9 mouse cellular contexts compared by ENCODE assay signal in genomic region chr14:99058959-99059586, GRCm38 (mm10). TPM values are rescaled to one million over a fixed set of nuclear protein-coding genes. Genes with fewer than 3 reads are reported as not detected.
DNase-seq lines count a peak whose midpoint lies in the region; ATAC-seq and TF ChIP-seq lines count a peak whose summit lies in the region.
"Had no signal": no experiment of that assay in that cellular context is flagged by ENCODE, and none has a peak within 500 bp of the region (broad histone marks: within the 10 kb centered on the region; RNA-seq: fewer than 3 reads in every experiment).

No protein-coding gene starts in this region.

- no peak for TF ChIP-seq POLR2A in lung, adult 2 months (IDR thresholded peaks at IDR 0.05; ENCODE audit: borderline replicate concordance, extremely low read depth, low read depth, low read length)

- peaks cover 68% of the 10 kb centered on the region for H3K36me3 ChIP-seq in heart, embryonic 14.5 days (ENCODE audit: control insufficient read depth, insufficient read depth, low read length)
- peaks cover 51% of the 10 kb centered on the region for H3K36me3 ChIP-seq in lung, embryonic 15.5 days
- peaks cover 33% of the 10 kb centered on the region for H3K36me3 ChIP-seq in liver, embryonic 14.5 days (replicated peaks; ENCODE audit: control insufficient read depth, insufficient read depth, low read depth)
- peaks cover 36% of the 10 kb centered on the region for H3K36me3 ChIP-seq in hindbrain, embryonic 12.5 days

- no peak overlapping the region for H3K4me2 ChIP-seq in heart, embryonic 14.5 days (ENCODE audit: low read length)
- H3K4me2 ChIP-seq in lung, embryonic 15.5 days, result no peak overlapping the region
- H3K4me2 ChIP-seq in liver, embryonic 14.5 days (ENCODE audit: low read depth), result no peak overlapping the region
- no peak overlapping the region for H3K4me2 ChIP-seq in hindbrain, embryonic 12.5 days (replicated peaks)

- no peak overlapping the region for H3K27ac ChIP-seq in heart, embryonic 14.5 days (replicated peaks in 1 of 2; ENCODE audit: control insufficient read depth in 1 of 2, insufficient read depth in 1 of 2, low read depth in 2 of 2, low read length in 2 of 2)
- no peak overlapping the region for H3K27ac ChIP-seq in lung, embryonic 15.5 days
- H3K27ac ChIP-seq in liver, embryonic 14.5 days, result no peak overlapping the region
- no peak overlapping the region for H3K27ac ChIP-seq in hindbrain, embryonic 12.5 days

- TF ChIP-seq CTCF in lung, adult 2 months (IDR thresholded peaks at IDR 0.05; ENCODE audit: insufficient read depth, low read length), result no peak
- no peak for TF ChIP-seq CTCF in liver, embryonic 14.5 days (IDR thresholded peaks at IDR 0.05; ENCODE audit: low read depth)

- peak; percentile 31; the same call in 1 of the 2 replicates for ATAC-seq in heart, embryonic 14.5 days (ENCODE audit: insufficient number of reproducible peaks, insufficient read depth, low FRiP score, low read depth)
- peak; percentile 65 for ATAC-seq in lung, embryonic 15.5 days (ENCODE audit: borderline replicate concordance, extremely low read depth, low FRiP score, low TSS enrichment)
- peak; percentile 33 for ATAC-seq in liver, embryonic 14.5 days (ENCODE audit: insufficient read depth)
- ATAC-seq in hindbrain, embryonic 12.5 days (ENCODE audit: low FRiP score), result no peak

- DNase-seq in heart, adult 11 months, result no peak
- no peak for DNase-seq in lung, adult 2 months
- DNase-seq in cerebellum, adult 18-20 months, result peak; percentile 41 to 54
- DNase-seq in liver, embryonic 14.5 days (ENCODE audit: low read depth in 3 of 3, low spot score in 3 of 3), result no peak
- no peak for DNase-seq in layer of hippocampus, adult 11-12 months (ENCODE audit: low spot score)
- DNase-seq: thymus, adult 2 months had no signal

- WGBS in heart, embryonic 14.5 days, result 85% methylated on average over 7 of the region's 7 CpGs
- WGBS in lung, embryonic 15.5 days, result 85% methylated on average over 7 of the region's 7 CpGs
- 59% methylated on average over 7 of the region's 7 CpGs for WGBS in lung, adult 2 months
- WGBS in liver, embryonic 14.5 days (ENCODE audit: insufficient replicate concordance), result 80% methylated on average over 7 of the region's 7 CpGs
- 92% methylated on average over 7 of the region's 7 CpGs for WGBS in hindbrain, embryonic 12.5 days

- TF ChIP-seq EP300 in liver, embryonic 14.5 days (IDR thresholded peaks at IDR 0.05; ENCODE audit: low read depth), result no peak

- H3K4me1 ChIP-seq in heart, embryonic 14.5 days (ENCODE audit: control insufficient read depth in 2 of 2, insufficient read depth in 2 of 2, low read length in 2 of 2), result no peaks in the 10 kb centered on the region
- no peaks in the 10 kb centered on the region for H3K4me1 ChIP-seq in lung, embryonic 15.5 days
- no peaks in the 10 kb centered on the region for H3K4me1 ChIP-seq in lung, adult 2 months (ENCODE audit: control insufficient read depth, insufficient read depth, low read length)
- H3K4me1 ChIP-seq in liver, embryonic 14.5 days (replicated peaks; ENCODE audit: control insufficient read depth in 2 of 2, insufficient read depth in 2 of 2, low read length in 1 of 2), result no peaks in the 10 kb centered on the region
- H3K4me1 ChIP-seq in hindbrain, embryonic 12.5 days, result no peaks in the 10 kb centered on the region

- no peak overlapping the region for H3K9ac ChIP-seq in heart, embryonic 14.5 days (ENCODE audit: low read length)
- no peak overlapping the region for H3K9ac ChIP-seq in lung, embryonic 15.5 days
- no peak overlapping the region for H3K9ac ChIP-seq in liver, embryonic 14.5 days (replicated peaks)
- H3K9ac ChIP-seq in hindbrain, embryonic 12.5 days, result no peak overlapping the region

- no peaks in the 10 kb centered on the region for H3K27me3 ChIP-seq in heart, embryonic 14.5 days (ENCODE audit: control insufficient read depth, insufficient read depth, low read length)
- no peaks in the 10 kb centered on the region for H3K27me3 ChIP-seq in lung, embryonic 15.5 days
- no peaks in the 10 kb centered on the region for H3K27me3 ChIP-seq in liver, embryonic 14.5 days (ENCODE audit: control insufficient read depth, insufficient read depth, low read length)
- no peaks in the 10 kb centered on the region for H3K27me3 ChIP-seq in hindbrain, embryonic 12.5 days

- H3K4me3 ChIP-seq in heart, embryonic 14.5 days (ENCODE audit: control insufficient read depth in 1 of 2, insufficient read depth in 1 of 2, low read depth in 1 of 2, low read length in 2 of 2), result no peak overlapping the region
- H3K4me3 ChIP-seq in lung, embryonic 15.5 days, result no peak overlapping the region
- no peak overlapping the region for H3K4me3 ChIP-seq in lung, adult 2 months (replicated peaks; ENCODE audit: extremely low read depth, low read depth, low read length)
- no peak overlapping the region for H3K4me3 ChIP-seq in liver, embryonic 14.5 days (ENCODE audit: insufficient read depth in 1 of 2, low read depth in 2 of 2, low read length in 2 of 2)
- H3K4me3 ChIP-seq in hindbrain, embryonic 12.5 days, result no peak overlapping the region

- no peaks in the 10 kb centered on the region for H3K9me3 ChIP-seq in heart, embryonic 14.5 days (ENCODE audit: control insufficient read depth, low read length)
- no peaks in the 10 kb centered on the region for H3K9me3 ChIP-seq in lung, embryonic 15.5 days
- H3K9me3 ChIP-seq in liver, embryonic 14.5 days (ENCODE audit: control insufficient read depth, low read length), result no peaks in the 10 kb centered on the region
- no peaks in the 10 kb centered on the region for H3K9me3 ChIP-seq in hindbrain, embryonic 12.5 days (replicated peaks)

RNA-seq across cellular contexts. Expression of gene Bora, which starts 13.1 kb away (rescaled TPM):
- 37.5 and 38.9 TPM in 2 replicates for polyA plus RNA-seq in heart, embryonic 14.5 days (2014; fragmentation: Nextera tagmentation; extraction: Ambion mirVana)
- polyA plus RNA-seq in lung, embryonic 15.5 days (2015; fragmentation: Nextera tagmentation; extraction: Ambion mirVana), result 70.3 and 75.6 TPM in 2 replicates
- 0.49 and 1.3 TPM in 2 replicates for polyA plus RNA-seq in lung, adult 2 months (2012; rRNA removed)
- 8.9 and 12.4 TPM in 2 replicates for polyA plus RNA-seq in liver, embryonic 14.5 days (2012; rRNA removed)
- 18.4 and 21.1 TPM in 2 replicates for polyA plus RNA-seq in liver, embryonic 14.5 days (2014; fragmentation: Nextera tagmentation; extraction: Ambion mirVana)
- 50.3 and 52.1 TPM in 2 replicates for polyA plus RNA-seq in hindbrain, embryonic 12.5 days (2016; fragmentation: Nextera tagmentation; extraction: Ambion mirVana)

RNA-seq across cellular contexts. Expression of gene Mzt1, which starts 13.1 kb away (rescaled TPM):
- 93.8 and 94.1 TPM in 2 replicates for polyA plus RNA-seq in heart, embryonic 14.5 days (2014; fragmentation: Nextera tagmentation; extraction: Ambion mirVana)
- 72.2 and 76.4 TPM in 2 replicates for polyA plus RNA-seq in lung, embryonic 15.5 days (2015; fragmentation: Nextera tagmentation; extraction: Ambion mirVana)
- 5.4 and 12.3 TPM in 2 replicates for polyA plus RNA-seq in lung, adult 2 months (2012; rRNA removed)
- 19.1 and 25.8 TPM in 2 replicates for polyA plus RNA-seq in liver, embryonic 14.5 days (2012; rRNA removed)
- 29.5 and 30.4 TPM in 2 replicates for polyA plus RNA-seq in liver, embryonic 14.5 days (2014; fragmentation: Nextera tagmentation; extraction: Ambion mirVana)
- 130 and 140 TPM in 2 replicates for polyA plus RNA-seq in hindbrain, embryonic 12.5 days (2016; fragmentation: Nextera tagmentation; extraction: Ambion mirVana)

RNA-seq across cellular contexts. Expression of gene Pibf1, which starts 40.2 kb away (rescaled TPM):
- 13.9 and 17.0 TPM in 2 replicates for polyA plus RNA-seq in heart, embryonic 14.5 days (2014; fragmentation: Nextera tagmentation; extraction: Ambion mirVana)
- polyA plus RNA-seq in lung, embryonic 15.5 days (2015; fragmentation: Nextera tagmentation; extraction: Ambion mirVana), result 14.0 and 19.5 TPM in 2 replicates
- polyA plus RNA-seq in lung, adult 2 months (2012; rRNA removed), result 1.9 and 2.7 TPM in 2 replicates
- polyA plus RNA-seq in liver, embryonic 14.5 days (2012; rRNA removed), result 1.4 and 2.8 TPM in 2 replicates
- 5.3 and 5.6 TPM in 2 replicates for polyA plus RNA-seq in liver, embryonic 14.5 days (2014; fragmentation: Nextera tagmentation; extraction: Ambion mirVana)
- polyA plus RNA-seq in hindbrain, embryonic 12.5 days (2016; fragmentation: Nextera tagmentation; extraction: Ambion mirVana), result 23.9 and 24.2 TPM in 2 replicates

RNA-seq across cellular contexts. Expression of gene Dis3, which starts 40.5 kb away (rescaled TPM):
- polyA plus RNA-seq in heart, embryonic 14.5 days (2014; fragmentation: Nextera tagmentation; extraction: Ambion mirVana), result 23.8 and 27.5 TPM in 2 replicates
- polyA plus RNA-seq in lung, embryonic 15.5 days (2015; fragmentation: Nextera tagmentation; extraction: Ambion mirVana), result 29.4 and 32.5 TPM in 2 replicates
- polyA plus RNA-seq in lung, adult 2 months (2012; rRNA removed), result 4.1 and 4.4 TPM in 2 replicates
- 6.0 and 9.6 TPM in 2 replicates for polyA plus RNA-seq in liver, embryonic 14.5 days (2012; rRNA removed)
- polyA plus RNA-seq in liver, embryonic 14.5 days (2014; fragmentation: Nextera tagmentation; extraction: Ambion mirVana), result 16.3 and 18.1 TPM in 2 replicates
- polyA plus RNA-seq in hindbrain, embryonic 12.5 days (2016; fragmentation: Nextera tagmentation; extraction: Ambion mirVana), result 36.4 and 43.4 TPM in 2 replicates

Comparison
In these comparisons a context has a peak if more than half of its experiments do, and no peak if none do; other contexts are left out.
1. DNase-seq: peak in cerebellum, adult 18-20 months (2 of 2); none in heart, adult 11 months (single experiment), lung, adult 2 months (single experiment), liver, embryonic 14.5 days (0 of 3) and layer of hippocampus, adult 11-12 months (single experiment).